ENCODE assay signal across 8 mouse cellular contexts in the genomic region with DNA sequence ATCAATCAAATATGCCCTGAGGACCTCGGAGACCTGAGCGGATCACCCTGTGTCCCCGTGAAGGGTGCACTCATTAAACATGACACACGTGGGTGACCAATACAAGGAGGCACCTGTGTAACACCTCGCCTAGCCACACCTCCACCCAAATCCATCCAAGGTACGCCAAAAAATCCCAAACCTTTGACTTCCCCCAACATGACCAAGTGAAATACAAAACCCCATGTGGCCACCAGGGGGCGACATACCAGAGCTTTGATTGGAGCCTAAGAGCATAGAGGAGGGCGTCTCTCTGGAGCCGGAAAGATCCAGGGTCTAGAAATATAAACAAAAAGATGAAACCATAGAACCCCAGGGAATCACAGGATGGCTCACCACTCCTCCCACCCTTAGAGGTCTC.
DNase-seq lines count a peak whose midpoint lies in the region; ATAC-seq and TF ChIP-seq lines count a peak whose summit lies in the region.

No protein-coding gene starts in this region.

- no peaks in the 10 kb centered on the region for H3K9me3 ChIP-seq in G1E (replicated peaks)
- no peaks in the 10 kb centered on the region for H3K9me3 ChIP-seq in kidney, embryonic 15.5 days (replicated peaks)

- no peak overlapping the region for H3K4me2 ChIP-seq in kidney, embryonic 15.5 days

- TF ChIP-seq POLR2A in cerebellum, adult 2 months (IDR thresholded peaks at IDR 0.05; ENCODE audit: borderline replicate concordance, insufficient read depth, low read length), result no peak

- TF ChIP-seq CTCF in G1E (IDR thresholded peaks at IDR 0.05; ENCODE audit: low read depth, low read length), result peak; percentile 77
- TF ChIP-seq CTCF in cerebellum, adult 2 months (IDR thresholded peaks at IDR 0.05; ENCODE audit: borderline replicate concordance, insufficient read depth, low read depth, low read length), result peak; percentile 64; the same call in 1 of the 2 replicates

- peaks cover 17% of the 10 kb centered on the region for H3K4me1 ChIP-seq in G1E (ENCODE audit: insufficient read depth, low read depth, low read length)
- H3K4me1 ChIP-seq in cerebellum, adult 2 months (ENCODE audit: control insufficient read depth, insufficient read depth, low read length), result peaks cover 18% of the 10 kb centered on the region
- H3K4me1 ChIP-seq in kidney, embryonic 15.5 days, result peaks cover 23% of the 10 kb centered on the region

- no peak for ATAC-seq in G1E (ENCODE audit: extremely low read depth, insufficient number of reproducible peaks, low FRiP score, poor library complexity, severe bottlenecking)
- no peak for ATAC-seq in kidney, embryonic 15.5 days (replicated peaks; ENCODE audit: low FRiP score)

- H3K27me3 ChIP-seq in G1E (ENCODE audit: insufficient read depth, low read length), result no peaks in the 10 kb centered on the region
- H3K27me3 ChIP-seq in cerebellum, adult 2 months (ENCODE audit: control insufficient read depth, insufficient read depth, low read length), result no peaks in the 10 kb centered on the region; the same call in 1 of the 2 replicates
- no peaks in the 10 kb centered on the region for H3K27me3 ChIP-seq in kidney, embryonic 15.5 days

- intact Hi-C loops in heart, postnatal 25 days (cut with DNase I), result no loop called here

- no peak overlapping the region for H3K4me3 ChIP-seq in G1E (ENCODE audit: low read depth, low read length)
- H3K4me3 ChIP-seq in cerebellum, adult 2 months (replicated peaks; ENCODE audit: insufficient read depth, low read depth, low read length), result no peak overlapping the region
- no peak overlapping the region for H3K4me3 ChIP-seq in kidney, embryonic 15.5 days (replicated peaks)

- peaks cover 93% of the 10 kb centered on the region for H3K36me3 ChIP-seq in G1E (replicated peaks)
- H3K36me3 ChIP-seq in kidney, embryonic 15.5 days, result peaks cover 94% of the 10 kb centered on the region

- DNase-seq in heart, adult 8-10 months (ENCODE audit: low spot score), result peak; percentile 44
- DNase-seq in heart, postnatal 25 days (ENCODE audit: low spot score), result no peak
- peak; percentile 64 for DNase-seq in G1E (ENCODE audit: low spot score)
- peak in 1 of 2 experiments; percentile 63 for DNase-seq in cerebellum, adult 2 months
- DNase-seq in frontal cortex, postnatal 36 days (ENCODE audit: low spot score in 2 of 2), result peak; percentile 56 to 63
- DNase-seq in lung, postnatal 10 days, result peak; percentile 69
- DNase-seq in right cerebral cortex, postnatal 4 days, result peak; percentile 77

- WGBS in cerebellum, adult 2 months, result 60% methylated on average over 9 of the region's 9 CpGs
- 69% methylated on average over 9 of the region's 9 CpGs for WGBS in kidney, embryonic 15.5 days

- H3K27ac ChIP-seq in cerebellum, adult 2 months (ENCODE audit: insufficient read depth, low read length), result no peak overlapping the region
- 0 out of 2 replicates have a peak overlapping the region, but pooled peaks have one; percentile 14 for H3K27ac ChIP-seq in kidney, embryonic 15.5 days

- H3K9ac ChIP-seq in kidney, embryonic 15.5 days, result no peak overlapping the region
